Mouse (Mus musculus) liver, postnatal 0 days (tissue): Measurements from ENCODE around the gene Col15a1. TPM values are rescaled to one million over a fixed set of nuclear protein-coding genes. Genes with fewer than 3 reads are reported as not detected.

Experiments
- ATAC-seq: fragments of 200-750 bp; cut with Nextera tagmentation; 2 replicates; pipeline ENCODE4 v1.8.0; 2017; ENCODE audit warnings: mild to moderate bottlenecking, moderate library complexity
- DNase-seq: peaks from one replicate; pipeline ENCODE4 v3.0.0-alpha.2; 2016
- H3K27ac ChIP-seq: fragments of 300-500 bp; sonication (generic); 2 replicates; pipeline ENCODE4 v1.5.1; 2014; ENCODE audit warnings: antibody characterized with exemption, moderate library complexity, mild to moderate bottlenecking, low read depth
- H3K27me3 ChIP-seq: fragments of 300-500 bp; sonication (generic); 2 replicates; pipeline ENCODE4 v1.6.1; 2014; ENCODE audit warnings: low read length, control low read depth, mixed read lengths; ENCODE audit not compliant: insufficient read depth
- H3K36me3 ChIP-seq: fragments of 300-500 bp; sonication (generic); replicated peaks from 2 replicates; pipeline ENCODE4 v1.6.1; 2014; ENCODE audit warnings: mild to moderate bottlenecking, control low read depth, low read length, moderate library complexity, mixed read lengths; ENCODE audit not compliant: insufficient read depth
- H3K4me1 ChIP-seq: fragments of 300-500 bp; sonication (generic); 2 replicates; pipeline ENCODE4 v1.6.1; 2014; ENCODE audit warnings: antibody characterized with exemption, mild to moderate bottlenecking, control low read depth; ENCODE audit not compliant: insufficient read depth
- H3K4me2 ChIP-seq: fragments of 300-500 bp; sonication (generic); 2 replicates; pipeline ENCODE4 v1.6.1; 2014; ENCODE audit warnings: low read depth, mild to moderate bottlenecking, low read length, moderate library complexity, mixed read lengths
- H3K4me3 ChIP-seq: fragments of 300-500 bp; sonication (generic); 2 replicates; pipeline ENCODE4 v1.5.1; 2014; ENCODE audit warnings: low read depth, low read length
- H3K9ac ChIP-seq: fragments of 300-500 bp; sonication (generic); replicated peaks from 2 replicates; pipeline ENCODE4 v1.6.1; 2014; ENCODE audit warnings: mild to moderate bottlenecking, moderate library complexity
- H3K9me3 ChIP-seq: fragments of 300-500 bp; sonication (generic); 2 replicates; pipeline ENCODE4 v1.6.1; 2016; ENCODE audit warnings: mild to moderate bottlenecking, control low read depth, low read length, mixed read lengths
- CTCF ChIP-seq: sonication (generic); IDR thresholded peaks from 2 replicates; pipeline ENCODE4 v1.5.1; 2016; ENCODE audit warnings: antibody characterized with exemption, low read depth
- EP300 ChIP-seq: IDR thresholded peaks from 2 replicates; pipeline ENCODE4 v1.6.1; 2016; ENCODE audit warnings: antibody characterized with exemption, low read depth, mild to moderate bottlenecking
- WGBS: fragments of 180-500 bp; shearing (Covaris S2); extraction: QIAGEN DNeasy Blood & Tissue Kit; methylation state at CpG from one replicate; pipeline ENCODE4 v1.1.7; 2014; ENCODE audit not compliant: insufficient replicate concordance; 5-methylcytosine and 5-hydroxymethylcytosine counted together
- polyA plus RNA-seq: library from polyadenylated mRNA; unstranded; fragments of >200 nt; fragmentation: Nextera tagmentation; extraction: Ambion mirVana; gene quantifications from 2 replicates; pipeline ENCODE4 v1.2.1, GENCODE M21; 2015

The Col15a1 gene
- polyA plus RNA-seq, 1 experiment from 2014 or later, result 0.28 TPM

DNA sequence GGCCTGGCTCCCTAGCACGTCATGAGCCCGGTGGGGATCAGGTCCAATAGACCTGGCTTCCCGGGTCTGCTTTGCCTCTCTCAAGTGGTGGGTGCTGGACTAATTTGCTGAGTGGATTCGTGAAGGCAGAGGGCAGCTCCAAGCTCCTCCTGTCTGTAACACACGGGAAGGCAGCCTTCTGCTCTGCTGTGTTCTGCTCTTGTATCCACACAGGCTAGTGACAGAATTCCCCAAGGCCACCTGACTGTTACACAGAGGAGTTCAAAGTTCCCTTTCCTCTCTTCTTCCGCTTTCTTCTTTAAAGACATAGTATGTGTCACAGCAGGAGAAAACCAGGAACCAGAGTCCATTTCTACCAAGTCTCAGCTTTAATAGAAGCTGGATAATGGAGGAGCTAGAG is 53.1 kb downstream of the Col15a1 start:
- 68% methylated on average over 6 of the region's 6 CpGs for WGBS
- TF ChIP-seq EP300 (no peak), CTCF (0 out of 2 replicates have a peak, but pooled peaks have one; percentile 7)
- ATAC-seq (peak; percentile 40; the same call in 1 of the 2 replicates), DNase-seq (no peak)
- H3K9ac ChIP-seq, result no peak overlapping the region
- no peak overlapping the region for H3K27ac ChIP-seq
- no peak overlapping the region for H3K4me2 ChIP-seq
- no peak overlapping the region for H3K4me3 ChIP-seq
- H3K27me3 ChIP-seq, result no peaks in the 10 kb centered on the region
- peaks cover 5% of the 10 kb centered on the region; the same call in 1 of the 2 replicates for H3K4me1 ChIP-seq
- no peaks in the 10 kb centered on the region for H3K36me3 ChIP-seq
- H3K9me3 ChIP-seq, result no peaks in the 10 kb centered on the region

DNA sequence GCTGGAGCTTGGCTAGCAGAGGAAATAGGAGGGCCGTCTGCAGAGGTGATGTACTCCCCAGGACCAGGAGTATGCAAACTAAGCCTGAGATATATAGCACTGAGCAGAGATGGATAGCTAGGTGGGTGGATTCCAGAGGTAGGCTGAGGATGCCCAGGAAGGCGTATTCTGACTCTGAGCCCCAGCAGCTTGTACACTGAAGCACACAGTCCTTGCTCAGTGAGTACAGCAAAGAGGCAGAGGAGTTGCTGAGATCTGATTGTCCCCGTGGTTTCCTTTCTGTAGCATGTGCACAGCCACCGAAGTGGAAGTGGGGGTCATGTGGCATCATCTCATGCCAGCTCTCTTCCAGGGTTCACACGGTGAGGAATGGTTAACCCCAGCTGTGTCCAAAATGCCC is 54.0 kb downstream of the Col15a1 start:
- TF ChIP-seq CTCF (no peak), EP300 (no peak)
- H3K36me3 ChIP-seq, result no peaks in the 10 kb centered on the region
- no peaks in the 10 kb centered on the region for H3K9me3 ChIP-seq
- ATAC-seq, result no peak
- peaks cover 5% of the 10 kb centered on the region; the same call in 1 of the 2 replicates for H3K4me1 ChIP-seq
- H3K4me3 ChIP-seq, result no peak overlapping the region
- WGBS, result 33% methylated on average over 5 of the region's 5 CpGs
- DNase-seq, result no peak
- H3K27ac ChIP-seq, result no peak overlapping the region
- no peak overlapping the region for H3K9ac ChIP-seq
- no peak overlapping the region for H3K4me2 ChIP-seq
- H3K27me3 ChIP-seq, result no peaks in the 10 kb centered on the region

DNA sequence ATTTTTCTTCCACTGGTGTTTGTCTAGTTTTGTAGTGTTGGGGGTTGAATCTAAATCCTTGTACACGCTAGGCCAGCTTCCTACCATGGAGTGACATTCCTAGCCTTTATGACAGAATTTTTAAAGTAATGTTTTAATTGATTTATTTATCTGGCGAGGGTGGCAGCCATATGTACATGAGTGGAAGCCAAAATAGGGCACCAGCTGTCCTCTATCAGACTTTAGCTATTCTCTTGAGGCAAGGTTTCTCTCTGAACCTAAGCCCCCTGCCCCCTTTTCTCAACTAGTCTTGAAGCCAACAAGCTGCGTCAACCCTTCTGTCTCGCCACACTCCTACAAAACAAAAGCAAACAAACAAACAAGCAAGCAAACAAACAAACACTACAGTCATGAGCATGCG is 57.6 kb downstream of the Col15a1 start:
- Histone ChIP-seq H3K4me2 (no peak overlapping the region), H3K27ac (no peak overlapping the region), H3K9ac (no peak overlapping the region), H3K27me3 (no peaks in the 10 kb centered on the region), H3K4me1 (no peaks in the 10 kb centered on the region), H3K36me3 (no peaks in the 10 kb centered on the region), H3K9me3 (no peaks in the 10 kb centered on the region), H3K4me3 (no peak overlapping the region)
- TF ChIP-seq CTCF, result no peak
- no peak for TF ChIP-seq EP300
- WGBS, result 73% methylated on average over 5 of the region's 5 CpGs
- DNase-seq (no peak), ATAC-seq (no peak)

DNA sequence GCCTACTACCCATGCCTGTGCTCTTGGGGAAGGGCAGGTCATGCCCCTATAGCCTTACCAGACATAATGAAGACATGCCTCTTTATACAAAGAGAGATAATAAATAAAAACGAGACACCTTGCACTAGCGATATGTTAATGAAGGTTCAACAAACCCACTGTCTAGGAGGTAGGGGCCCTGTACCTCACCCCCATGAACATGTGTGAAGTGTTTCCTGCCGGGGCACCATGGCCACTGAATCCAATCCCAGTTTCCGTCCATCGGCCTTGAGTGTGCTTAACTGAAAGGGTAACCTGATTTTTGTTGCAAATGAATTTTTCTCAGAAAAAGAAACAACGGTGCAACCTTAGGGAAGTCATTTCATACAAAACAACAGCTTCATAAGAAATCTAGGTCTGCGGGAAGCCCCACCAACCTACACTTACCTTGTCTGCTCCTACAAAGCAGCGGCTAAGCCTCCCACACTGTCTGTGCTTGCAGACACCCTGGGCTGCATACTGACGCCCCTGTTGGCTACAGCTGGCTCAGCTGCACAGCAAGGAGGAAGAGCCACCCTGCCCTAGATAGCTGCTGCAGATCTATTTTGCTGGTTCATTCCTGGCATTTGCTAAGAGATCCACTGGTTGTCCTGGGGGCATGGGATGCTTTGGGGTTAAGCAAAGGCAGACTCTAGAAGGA is 64.6 kb downstream of the Col15a1 start:
- H3K27me3 ChIP-seq, result no peaks in the 10 kb centered on the region
- H3K36me3 ChIP-seq, result no peaks in the 10 kb centered on the region
- no peak overlapping the region for H3K4me2 ChIP-seq
- WGBS, result 77% methylated on average over 9 of the region's 9 CpGs
- H3K4me3 ChIP-seq, result no peak overlapping the region
- no peaks in the 10 kb centered on the region for H3K4me1 ChIP-seq
- no peak for DNase-seq
- no peak overlapping the region for H3K9ac ChIP-seq
- no peak for TF ChIP-seq CTCF
- TF ChIP-seq EP300, result no peak
- no peak overlapping the region for H3K27ac ChIP-seq
- no peak for ATAC-seq
- no peaks in the 10 kb centered on the region for H3K9me3 ChIP-seq

DNA sequence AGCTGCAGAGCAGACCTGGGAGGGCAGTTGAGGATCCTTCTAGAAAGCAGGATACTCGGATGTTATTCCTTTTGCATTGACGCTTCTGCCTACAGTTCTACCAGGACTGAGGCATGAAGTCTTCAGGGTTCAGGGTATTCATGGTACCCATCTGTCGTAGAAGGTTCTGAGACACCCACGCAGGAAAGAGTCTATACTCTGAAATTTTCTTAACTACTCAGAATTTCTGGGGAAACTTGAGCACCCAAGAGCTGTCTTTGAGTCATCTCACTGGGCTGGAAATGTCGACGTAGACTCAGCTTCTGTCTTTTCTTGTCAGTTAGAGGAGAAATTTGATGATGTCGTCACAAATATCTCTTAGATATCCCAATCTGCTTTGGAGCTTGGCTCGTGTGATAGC is 65.8 kb downstream of the Col15a1 start:
- Histone ChIP-seq H3K27ac (no peak overlapping the region), H3K4me2 (no peak overlapping the region), H3K36me3 (no peaks in the 10 kb centered on the region), H3K4me1 (no peaks in the 10 kb centered on the region), H3K9me3 (no peaks in the 10 kb centered on the region), H3K27me3 (no peaks in the 10 kb centered on the region), H3K9ac (no peak overlapping the region), H3K4me3 (no peak overlapping the region)
- DNase-seq (no peak), ATAC-seq (no peak)
- WGBS, result 76% methylated on average over 8 of the region's 8 CpGs
- TF ChIP-seq CTCF (no peak), EP300 (no peak)

DNA sequence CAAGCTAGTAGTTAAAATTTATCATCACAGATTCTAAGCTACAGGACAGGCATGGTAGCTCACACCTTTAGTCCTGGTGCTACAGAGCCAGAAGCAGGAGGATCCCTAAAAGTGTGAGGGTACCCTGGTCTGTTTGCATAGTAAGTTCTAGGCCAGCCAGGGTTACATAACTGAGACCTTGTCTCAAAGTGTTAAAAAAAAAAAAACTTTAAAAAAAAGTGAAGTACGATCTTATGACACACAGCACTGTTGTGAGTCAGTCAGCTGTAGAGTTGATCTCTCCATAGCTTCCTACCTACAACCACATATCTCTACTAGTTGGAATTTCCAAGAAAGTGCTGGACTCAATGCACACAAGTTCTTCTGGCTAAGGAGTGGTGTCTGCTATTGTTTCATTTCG is 67.0 kb downstream of the Col15a1 start:
- no peak for ATAC-seq
- DNase-seq, result no peak
- H3K36me3 ChIP-seq, result no peaks in the 10 kb centered on the region
- 55% methylated on average over 2 of the region's 2 CpGs for WGBS
- no peak overlapping the region for H3K4me2 ChIP-seq
- H3K4me3 ChIP-seq, result no peak overlapping the region
- TF ChIP-seq EP300 (no peak), CTCF (no peak)
- H3K9ac ChIP-seq, result no peak overlapping the region
- H3K27ac ChIP-seq, result no peak overlapping the region
- no peaks in the 10 kb centered on the region for H3K9me3 ChIP-seq
- H3K27me3 ChIP-seq, result no peaks in the 10 kb centered on the region
- H3K4me1 ChIP-seq, result no peaks in the 10 kb centered on the region
